Mouse (Mus musculus) stomach, postnatal 0 days (tissue): Measurements from ENCODE around the gene Polr3gl.

Experiments used
- CTCF ChIP-seq: IDR thresholded peaks from 2 replicates; pipeline ENCODE4 v1.5.1; 2016; ENCODE audit warnings: antibody characterized with exemption, low read depth, mild to moderate bottlenecking, moderate library complexity
- EP300 ChIP-seq: optimal IDR thresholded peaks from 2 replicates; pipeline ENCODE3; 2016; ENCODE audit warnings: antibody characterized with exemption

GRCm38 (mm10) chr3:96575272-96575984 is 18.6 kb downstream of the Polr3gl start:
- TF ChIP-seq CTCF = no peak
- no peak for TF ChIP-seq EP300
